Mouse (Mus musculus) liver, embryonic 13.5 days (tissue): ENCODE results near the gene Acap2. TPM values are rescaled to one million over a fixed set of nuclear protein-coding genes. Genes with fewer than 3 reads are reported as not detected.

Experiments
- ATAC-seq: fragments of 200-750 bp; cut with Nextera tagmentation; 2 replicates; pipeline ENCODE4 v1.8.0; 2017; ENCODE audit warnings: low read depth, mild to moderate bottlenecking, moderate number of reproducible peaks, moderate library complexity
- DNase-seq: peaks from one replicate; pipeline ENCODE4 v3.0.0; 2022
- H3K27ac ChIP-seq: fragments of 300-500 bp; sonication (generic); 2 replicates; pipeline ENCODE4 v1.5.1; 2015; ENCODE audit warnings: moderate library complexity, mild to moderate bottlenecking, inconsistent platforms
- H3K27me3 ChIP-seq: fragments of 300-500 bp; sonication (generic); 2 replicates; pipeline ENCODE4 v1.6.1; 2015; ENCODE audit warnings: mild to moderate bottlenecking, inconsistent platforms
- H3K36me3 ChIP-seq: fragments of 300-500 bp; sonication (generic); 2 replicates; pipeline ENCODE4 v1.6.1; 2015; ENCODE audit warnings: mild to moderate bottlenecking, inconsistent platforms
- H3K4me1 ChIP-seq: fragments of 300-500 bp; sonication (generic); replicated peaks from 2 replicates; pipeline ENCODE4 v1.6.1; 2015; ENCODE audit warnings: inconsistent platforms
- H3K4me2 ChIP-seq: fragments of 300-500 bp; sonication (generic); 2 replicates; pipeline ENCODE4 v1.6.1; 2015; ENCODE audit warnings: inconsistent platforms, mild to moderate bottlenecking, moderate library complexity
- H3K4me3 ChIP-seq: fragments of 300-500 bp; sonication (generic); replicated peaks from 2 replicates; pipeline ENCODE4 v1.5.1; 2015; ENCODE audit warnings: mild to moderate bottlenecking, inconsistent platforms
- H3K9ac ChIP-seq: fragments of 300-500 bp; sonication (generic); 2 replicates; pipeline ENCODE4 v1.6.1; 2015; ENCODE audit warnings: mild to moderate bottlenecking, inconsistent platforms
- H3K9me3 ChIP-seq: fragments of 300-500 bp; sonication (generic); replicated peaks from 2 replicates; pipeline ENCODE4 v1.6.1; 2016; ENCODE audit warnings: inconsistent platforms
- WGBS: fragments of 180-500 bp; shearing (Covaris S2); methylation state at CpG from one replicate; pipeline ENCODE4 v1.1.7; 2015; ENCODE audit not compliant: insufficient replicate concordance; 5-methylcytosine and 5-hydroxymethylcytosine counted together
- polyA plus RNA-seq: library from polyadenylated mRNA; unstranded; fragments of >200 nt; fragmentation: Nextera tagmentation; extraction: Ambion mirVana; gene quantifications from 2 replicates; pipeline ENCODE4 v1.2.1, GENCODE M21; 2015

The Acap2 gene
- polyA plus RNA-seq, 1 experiment from 2014 or later: 5.8 TPM

GRCm38 (mm10) chr16:31167017-31167887 lies 33.8 kb downstream of the Acap2 start:
- 55% methylated on average over 10 of the region's 10 CpGs for WGBS

GRCm38 (mm10) chr16:31165907-31166306 lies 35.1 kb downstream of the Acap2 start:
- H3K9me3 ChIP-seq: no peaks in the 10 kb centered on the region
- ATAC-seq (no peak), DNase-seq (no peak)
- peaks cover 50% of the 10 kb centered on the region for H3K4me1 ChIP-seq
- no peak overlapping the region for H3K4me2 ChIP-seq
- H3K4me3 ChIP-seq: no peak overlapping the region
- no peaks in the 10 kb centered on the region for H3K27me3 ChIP-seq
- no peak overlapping the region for H3K9ac ChIP-seq
- 65% methylated on average over 4 of the region's 4 CpGs for WGBS
- no peak overlapping the region for H3K27ac ChIP-seq
- no peaks in the 10 kb centered on the region for H3K36me3 ChIP-seq

More at GRCm38 (mm10) chr16:31167017-31167887, 33.8 kb downstream of the Acap2 start:
- Histone ChIP-seq H3K27me3 (no peaks in the 10 kb centered on the region), H3K9me3 (no peaks in the 10 kb centered on the region), H3K4me1 (peaks cover 52% of the 10 kb centered on the region), H3K9ac (no peak overlapping the region), H3K4me2 (no peak overlapping the region), H3K27ac (no peak overlapping the region), H3K4me3 (no peak overlapping the region), H3K36me3 (no peaks in the 10 kb centered on the region)
- no peak for DNase-seq
- no peak for ATAC-seq

DNA sequence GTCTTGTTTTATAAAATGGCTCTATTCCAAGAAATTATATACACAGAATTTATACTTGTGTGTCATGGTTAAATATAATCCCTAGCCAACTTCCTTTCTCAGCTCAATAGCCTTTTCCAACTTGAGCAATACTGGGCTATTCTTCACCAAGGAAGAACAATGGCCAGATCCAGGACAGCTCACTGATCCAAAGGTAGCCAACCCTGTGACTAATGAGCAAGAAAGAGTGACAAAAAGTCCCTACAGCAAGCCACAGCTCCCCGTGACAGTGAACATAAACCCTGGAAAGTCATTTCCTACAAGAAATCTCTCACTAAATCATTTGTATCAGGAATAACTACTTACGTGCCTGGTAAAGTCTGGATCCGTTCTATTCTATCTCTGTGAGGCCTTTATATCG lies 35.6 kb downstream of the Acap2 start:
- WGBS: 74% methylated on average over 4 of the region's 4 CpGs
- Histone ChIP-seq H3K9ac (no peak overlapping the region), H3K4me2 (no peak overlapping the region), H3K9me3 (no peaks in the 10 kb centered on the region), H3K4me1 (peaks cover 48% of the 10 kb centered on the region), H3K27me3 (no peaks in the 10 kb centered on the region), H3K36me3 (no peaks in the 10 kb centered on the region), H3K4me3 (no peak overlapping the region), H3K27ac (no peak overlapping the region)
- no peak for ATAC-seq
- DNase-seq: no peak

- H3K4me2 ChIP-seq: no peak overlapping the region
- ATAC-seq: no peak
- H3K9me3 ChIP-seq: no peaks in the 10 kb centered on the region
- no peak overlapping the region for H3K27ac ChIP-seq
- H3K9ac ChIP-seq: no peak overlapping the region
- 0 out of 2 replicates have a peak, but pooled peaks cover 3% of the 10 kb centered on the region for H3K36me3 ChIP-seq
- WGBS: 72% methylated on average over 4 of the region's 4 CpGs
- no peak overlapping the region for H3K4me3 ChIP-seq
- H3K27me3 ChIP-seq: no peaks in the 10 kb centered on the region
- H3K4me1 ChIP-seq: peaks cover 38% of the 10 kb centered on the region
- no peak for DNase-seq
Measured at GRCm38 (mm10) chr16:31164125-31164524, 36.9 kb downstream of the Acap2 start.

DNA sequence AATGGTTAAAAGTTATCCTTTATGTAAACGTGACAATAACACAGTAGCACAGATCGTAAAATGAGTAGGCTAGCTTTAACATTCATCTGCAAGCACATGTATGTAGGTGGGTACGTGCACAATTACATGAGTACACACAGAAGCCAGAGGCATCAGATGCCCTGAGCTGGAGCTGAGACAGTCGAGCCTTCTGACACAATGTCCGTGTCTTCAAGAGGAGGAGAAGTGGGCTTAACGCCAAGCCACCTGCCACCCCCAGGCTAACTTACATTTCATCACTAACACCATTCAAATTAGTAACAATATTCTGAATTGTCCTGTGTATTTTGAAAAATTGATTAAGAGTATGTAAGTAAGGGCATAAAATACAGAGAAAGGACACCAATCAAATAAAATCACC lies 40.6 kb downstream of the Acap2 start:
- WGBS: 78% methylated on average over 6 of the region's 6 CpGs
- Histone ChIP-seq H3K36me3 (peaks cover 23% of the 10 kb centered on the region), H3K9me3 (peaks cover 9% of the 10 kb centered on the region; the same call in 1 of the 2 replicates), H3K4me1 (peaks cover 6% of the 10 kb centered on the region), H3K27ac (no peak overlapping the region), H3K4me2 (no peak overlapping the region), H3K4me3 (no peak overlapping the region), H3K27me3 (no peaks in the 10 kb centered on the region), H3K9ac (no peak overlapping the region)
- DNase-seq: no peak
- ATAC-seq: no peak

- no peak for ATAC-seq
- Histone ChIP-seq H3K27ac (no peak overlapping the region), H3K9ac (no peak overlapping the region), H3K4me1 (no peaks in the 10 kb centered on the region; the same call in 1 of the 2 replicates), H3K4me3 (no peak overlapping the region), H3K9me3 (peaks cover 9% of the 10 kb centered on the region; the same call in 1 of the 2 replicates), H3K27me3 (no peaks in the 10 kb centered on the region), H3K36me3 (peaks cover 30% of the 10 kb centered on the region), H3K4me2 (no peak overlapping the region)
- no peak for DNase-seq
- WGBS: 65% methylated on average over 2 of the region's 2 CpGs
Measured at GRCm38 (mm10) chr16:31159491-31159890, 41.6 kb downstream of the Acap2 start.

DNA sequence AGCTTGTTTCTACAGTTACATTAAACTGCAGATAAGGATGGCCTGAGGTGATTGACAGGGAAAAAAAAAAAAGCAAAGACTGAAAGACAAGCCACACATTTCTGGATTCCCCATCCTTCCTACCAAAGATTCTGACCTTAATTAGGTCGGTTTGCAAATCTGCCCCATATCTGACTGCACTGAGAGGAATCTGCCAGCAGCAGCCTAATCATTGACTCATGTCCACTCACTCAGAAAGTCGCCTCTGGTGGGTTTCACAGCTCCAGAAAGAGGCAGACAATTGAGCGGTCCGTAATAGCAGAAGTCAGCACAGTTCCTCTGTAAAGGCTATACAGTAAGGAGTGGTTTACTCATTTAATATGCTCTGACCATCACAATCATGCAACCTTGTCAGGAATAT lies 51.2 kb downstream of the Acap2 start:
- ATAC-seq: no peak
- no peaks in the 10 kb centered on the region for H3K9me3 ChIP-seq
- H3K4me1 ChIP-seq: no peaks in the 10 kb centered on the region
- H3K4me3 ChIP-seq: no peak overlapping the region
- 70% methylated on average over 4 of the region's 4 CpGs for WGBS
- peaks cover 14% of the 10 kb centered on the region for H3K36me3 ChIP-seq
- DNase-seq: no peak
- H3K27ac ChIP-seq: no peak overlapping the region
- H3K9ac ChIP-seq: no peak overlapping the region
- no peaks in the 10 kb centered on the region for H3K27me3 ChIP-seq
- no peak overlapping the region for H3K4me2 ChIP-seq

GRCm38 (mm10) chr16:31148891-31149290 lies 52.2 kb downstream of the Acap2 start:
- H3K36me3 ChIP-seq: peaks cover 14% of the 10 kb centered on the region
- 71% methylated on average over 6 of the region's 6 CpGs for WGBS
- H3K27me3 ChIP-seq: no peaks in the 10 kb centered on the region

DNA sequence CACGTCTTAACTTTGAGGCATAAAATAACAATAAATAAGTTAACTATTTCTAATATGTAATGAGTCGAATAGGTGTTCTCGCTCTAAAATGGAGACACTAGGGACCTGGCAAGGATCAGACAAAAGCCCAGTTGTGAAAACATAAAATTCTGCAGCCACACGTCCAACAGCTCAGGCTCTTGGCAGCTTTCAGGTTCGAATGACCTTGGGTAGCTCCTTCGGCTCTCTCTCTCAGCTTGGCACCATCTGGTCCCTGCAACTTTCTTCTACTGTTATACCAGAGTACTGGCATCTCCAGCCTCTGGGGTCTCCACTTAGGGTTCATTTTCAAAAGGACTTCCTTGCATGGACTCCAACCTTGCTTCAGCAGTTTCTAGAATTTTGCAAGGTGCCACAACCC lies 53.3 kb downstream of the Acap2 start:
- Histone ChIP-seq H3K9me3 (no peaks in the 10 kb centered on the region), H3K9ac (no peak overlapping the region), H3K27me3 (no peaks in the 10 kb centered on the region), H3K27ac (no peak overlapping the region), H3K4me2 (no peak overlapping the region), H3K36me3 (peaks cover 9% of the 10 kb centered on the region; the same call in 1 of the 2 replicates), H3K4me1 (no peaks in the 10 kb centered on the region), H3K4me3 (no peak overlapping the region)
- 77% methylated on average over 6 of the region's 6 CpGs for WGBS
- no peak for ATAC-seq
- no peak for DNase-seq

More at GRCm38 (mm10) chr16:31148891-31149290, 52.2 kb downstream of the Acap2 start:
- no peak for ATAC-seq
- Histone ChIP-seq H3K9me3 (no peaks in the 10 kb centered on the region), H3K4me2 (no peak overlapping the region), H3K4me3 (no peak overlapping the region), H3K4me1 (no peaks in the 10 kb centered on the region), H3K9ac (no peak overlapping the region), H3K27ac (no peak overlapping the region)
- no peak for DNase-seq

GRCm38 (mm10) chr16:31141916-31142315 lies 59.1 kb downstream of the Acap2 start:
- WGBS: 84% methylated on average over 6 of the region's 6 CpGs
- DNase-seq: no peak
- no peak for ATAC-seq
- no peaks in the 10 kb centered on the region for H3K9me3 ChIP-seq
- H3K36me3 ChIP-seq: peaks cover 7% of the 10 kb centered on the region
- no peak overlapping the region for H3K9ac ChIP-seq
- H3K4me1 ChIP-seq: no peaks in the 10 kb centered on the region
- H3K27ac ChIP-seq: no peak overlapping the region
- no peaks in the 10 kb centered on the region for H3K27me3 ChIP-seq
- no peak overlapping the region for H3K4me3 ChIP-seq
- no peak overlapping the region for H3K4me2 ChIP-seq

DNA sequence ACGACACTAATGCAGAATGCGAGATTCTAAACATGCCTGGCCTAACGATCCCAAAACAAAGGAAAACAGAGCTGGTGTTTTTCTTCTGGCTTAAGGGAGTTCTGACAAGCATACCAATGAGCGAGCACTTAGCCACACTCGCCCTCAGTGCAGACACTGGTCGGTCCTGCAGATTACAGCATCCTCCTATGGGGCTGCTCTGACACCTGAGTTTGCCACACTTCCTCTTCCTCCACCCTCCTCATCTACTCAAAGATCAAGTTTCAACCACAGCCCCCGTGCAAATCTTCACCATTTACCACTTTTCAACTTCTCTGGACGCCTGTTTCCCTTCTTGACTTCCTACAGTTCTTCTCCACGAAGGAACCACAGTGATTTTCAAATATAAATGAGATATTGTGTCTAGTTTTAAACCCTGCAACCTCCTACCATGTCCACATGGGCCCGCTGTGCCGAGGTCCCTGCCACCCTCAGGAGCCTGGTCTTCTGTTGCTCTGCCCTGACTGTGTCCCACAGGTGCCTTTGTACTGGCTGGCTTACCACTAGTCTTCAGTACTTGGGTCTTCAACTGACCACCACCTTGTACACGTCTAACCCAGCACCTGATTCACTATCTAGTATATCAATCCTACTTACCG lies 64.3 kb downstream of the Acap2 start:
- ATAC-seq: no peak
- Histone ChIP-seq H3K4me1 (no peaks in the 10 kb centered on the region), H3K27me3 (no peaks in the 10 kb centered on the region), H3K9me3 (no peaks in the 10 kb centered on the region), H3K4me3 (no peak overlapping the region), H3K36me3 (peaks cover 13% of the 10 kb centered on the region), H3K9ac (no peak overlapping the region), H3K27ac (no peak overlapping the region), H3K4me2 (no peak overlapping the region)
- 54% methylated on average over 13 of the region's 13 CpGs for WGBS
- no peak for DNase-seq
